Mouse (Mus musculus): Measurements from ENCODE around the gene Ttyh1. TPM values are rescaled to one million over a fixed set of nuclear protein-coding genes. Genes with fewer than 3 reads are reported as not detected.
A peak's percentile ranks its signal among the peaks of the same experiment; 100 is the strongest.

The Ttyh1 gene
- polyA plus RNA-seq (2015; fragmentation: Nextera tagmentation; extraction: Ambion mirVana): 158 and 181 TPM in 2 replicates

DNA sequence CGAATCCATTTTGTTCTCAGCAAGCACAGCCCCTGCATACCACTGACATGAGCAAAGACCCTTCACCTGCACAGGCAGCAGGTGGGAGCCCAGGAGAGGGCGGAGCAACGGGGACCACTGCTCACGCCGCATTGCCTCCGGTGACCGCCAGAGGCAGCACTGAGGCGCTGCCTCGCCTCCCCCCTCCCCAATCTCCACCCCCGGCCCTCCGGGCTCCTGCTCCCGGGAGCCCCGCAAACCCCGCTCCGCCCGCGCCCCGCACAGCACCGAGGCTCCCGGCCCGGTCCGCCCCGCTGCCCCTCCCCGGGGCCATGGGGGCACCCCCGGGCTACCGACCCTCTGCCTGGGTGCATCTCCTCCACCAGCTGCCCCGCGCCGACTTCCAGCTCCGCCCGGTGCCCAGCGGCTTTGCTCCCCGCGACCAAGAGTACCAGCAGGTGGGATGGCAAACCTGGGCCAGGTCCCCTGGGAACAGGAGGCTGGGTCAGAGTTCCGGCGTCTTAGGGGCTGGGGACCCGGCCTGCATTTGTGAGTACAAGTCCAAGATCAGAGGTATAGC, at the start of gene Ttyh1:
Ttyh1 (plus strand) TSS at position 65 of the 559 bp plus-strand sequence.
- peak; percentile 16; the same call in 1 of the 2 replicates for ATAC-seq (ENCODE audit: low FRiP score, low read depth)
- Histone ChIP-seq H3K9ac (peak within 1 kb of the TSS; percentile 69), H3K4me3 (peak within 1 kb of the TSS; percentile 55), H3K27ac (replicated peaks) (peak within 1 kb of the TSS; percentile 82), H3K4me1 (replicated peaks) (peaks cover 45% of the 10 kb centered on the region), H3K9me3 (no peaks in the 10 kb centered on the region), H3K27me3 (no peaks in the 10 kb centered on the region), H3K36me3 (no peaks in the 10 kb centered on the region), H3K4me2 (peak within 1 kb of the TSS; percentile 61)
- WGBS: 1% methylated on average over 33 of the region's 37 CpGs

DNA sequence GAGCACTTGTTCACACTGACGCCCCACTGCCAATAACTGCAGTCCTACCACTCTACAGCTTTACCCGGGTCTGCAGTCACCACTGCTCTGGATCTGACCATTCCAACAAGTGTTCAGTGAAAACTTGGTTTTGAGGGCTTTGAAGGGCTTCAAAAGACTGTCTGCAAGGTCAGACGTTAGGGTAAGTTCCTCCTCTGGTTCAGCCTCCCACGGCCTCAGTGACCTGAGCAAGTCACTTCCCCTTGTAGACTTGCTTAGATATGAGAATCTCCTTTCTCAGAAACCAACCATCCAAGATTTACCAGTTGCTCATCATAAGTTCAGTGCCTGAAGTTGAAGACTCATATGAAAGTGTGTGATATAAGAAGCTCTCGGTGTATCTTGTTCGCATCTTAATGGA, 48.1 kb upstream of the Ttyh1 start:
- Histone ChIP-seq H3K27me3 (no peaks in the 10 kb centered on the region), H3K36me3 (no peaks in the 10 kb centered on the region), H3K9ac (no peak overlapping the region), H3K9me3 (no peaks in the 10 kb centered on the region), H3K27ac (replicated peaks) (no peak overlapping the region), H3K4me1 (replicated peaks) (no peaks in the 10 kb centered on the region), H3K4me2 (no peak overlapping the region), H3K4me3 (no peak overlapping the region)
- 87% methylated on average over 6 of the region's 6 CpGs for WGBS
- no peak for ATAC-seq (ENCODE audit: low FRiP score, low read depth)

DNA sequence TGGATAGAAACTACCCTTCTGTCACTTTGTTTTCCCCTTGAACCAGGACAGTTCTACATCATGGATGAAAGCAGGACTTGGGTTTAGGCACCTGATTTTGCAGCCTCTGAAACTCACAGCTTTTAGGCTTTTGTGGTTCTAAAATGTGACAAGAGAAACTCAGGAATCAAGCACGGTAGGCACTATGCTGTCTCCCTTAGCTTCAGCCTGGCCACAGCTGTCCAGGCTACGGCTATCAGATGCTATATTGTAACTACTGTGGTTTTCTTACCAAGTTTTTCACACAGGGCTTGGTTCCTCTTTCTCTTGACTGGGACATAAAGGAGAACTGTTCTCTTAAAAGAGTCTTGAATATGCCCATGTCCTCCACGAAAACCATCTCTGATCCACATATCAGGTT, 46.1 kb upstream of the Ttyh1 start:
- no peak overlapping the region for H3K27ac ChIP-seq (replicated peaks)
- no peaks in the 10 kb centered on the region for H3K36me3 ChIP-seq
- no peak overlapping the region for H3K4me3 ChIP-seq
- no peak overlapping the region for H3K4me2 ChIP-seq
- H3K4me1 ChIP-seq (replicated peaks): no peaks in the 10 kb centered on the region
- no peaks in the 10 kb centered on the region for H3K27me3 ChIP-seq
- ATAC-seq (ENCODE audit: low FRiP score, low read depth): no peak
- H3K9ac ChIP-seq: no peak overlapping the region
- H3K9me3 ChIP-seq: no peaks in the 10 kb centered on the region
- 78% methylated on average over 3 of the region's 3 CpGs for WGBS

DNA sequence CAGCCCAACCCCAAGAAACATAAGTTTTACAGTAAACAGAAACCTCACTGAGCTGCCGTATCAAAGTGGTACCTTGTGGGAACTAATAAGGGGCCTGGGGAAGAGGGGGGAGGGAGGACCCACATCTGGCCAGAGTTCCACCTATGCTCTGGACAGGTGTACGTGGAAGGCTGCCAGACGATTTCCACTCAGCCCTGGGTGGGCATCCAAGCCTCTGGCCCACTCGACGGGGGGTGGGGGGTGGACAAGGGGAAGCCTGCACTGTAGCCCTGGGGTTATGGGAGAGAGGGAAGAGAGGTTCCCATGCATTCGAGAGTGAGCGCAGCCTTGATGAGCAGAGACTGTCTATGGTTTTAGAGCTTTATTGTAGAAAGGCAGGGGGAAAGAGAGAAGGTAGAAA, 39.7 kb upstream of the Ttyh1 start:
- H3K27ac ChIP-seq (replicated peaks): no peak overlapping the region
- no peaks in the 10 kb centered on the region for H3K9me3 ChIP-seq
- H3K4me1 ChIP-seq (replicated peaks): no peaks in the 10 kb centered on the region
- no peaks in the 10 kb centered on the region for H3K36me3 ChIP-seq
- H3K9ac ChIP-seq: no peak overlapping the region
- 90% methylated on average over 7 of the region's 7 CpGs for WGBS
- H3K27me3 ChIP-seq: no peaks in the 10 kb centered on the region
- no peak for ATAC-seq (ENCODE audit: low FRiP score, low read depth)
- H3K4me3 ChIP-seq: no peak overlapping the region
- H3K4me2 ChIP-seq: no peak overlapping the region

DNA sequence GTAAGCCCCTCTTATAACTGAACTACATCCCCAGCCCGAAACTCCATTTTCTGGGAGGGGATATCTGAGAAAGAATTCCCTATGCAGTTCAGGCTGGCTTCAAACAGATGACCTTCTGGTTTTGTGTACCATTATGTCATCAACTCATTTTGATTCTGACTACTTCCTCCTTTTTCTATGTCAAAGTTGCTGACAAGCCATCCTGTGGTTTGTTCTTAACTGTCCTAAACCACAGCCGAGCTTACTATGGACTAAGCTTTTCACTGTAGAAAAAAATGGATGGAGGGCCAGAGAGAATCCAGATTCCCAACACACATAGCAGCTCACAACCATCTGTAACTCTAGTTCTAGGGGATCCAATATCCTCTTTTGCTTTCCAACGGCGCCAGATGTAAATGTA, 38.7 kb upstream of the Ttyh1 start:
- Histone ChIP-seq H3K4me2 (no peak overlapping the region), H3K27me3 (no peaks in the 10 kb centered on the region), H3K27ac (replicated peaks) (no peak overlapping the region), H3K4me1 (replicated peaks) (no peaks in the 10 kb centered on the region), H3K4me3 (no peak overlapping the region), H3K9me3 (no peaks in the 10 kb centered on the region), H3K36me3 (no peaks in the 10 kb centered on the region), H3K9ac (no peak overlapping the region)
- WGBS: 91% methylated on average over 4 of the region's 4 CpGs
- no peak for ATAC-seq (ENCODE audit: low FRiP score, low read depth)

DNA sequence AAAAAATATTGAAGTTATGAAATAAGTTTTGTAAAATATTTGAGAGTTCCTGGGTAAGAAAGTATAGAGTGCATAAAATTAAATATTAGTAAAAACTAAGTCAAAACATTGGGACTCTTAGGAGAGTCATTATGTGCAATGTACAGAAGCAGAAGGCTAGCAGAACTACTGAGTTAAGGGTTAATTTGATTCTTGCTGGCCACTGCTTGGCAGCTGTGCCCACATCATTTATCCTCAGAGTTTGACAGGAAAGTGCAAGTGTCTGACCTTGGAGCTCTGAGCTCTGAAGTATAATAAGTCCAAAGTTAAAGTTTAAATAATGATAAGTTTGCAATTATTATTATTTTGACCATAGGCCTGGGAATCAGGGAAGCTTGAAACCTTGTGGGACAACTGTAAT, 37.5 kb upstream of the Ttyh1 start:
- ATAC-seq (ENCODE audit: low FRiP score, low read depth): no peak
- H3K4me3 ChIP-seq: no peak overlapping the region
- no peak overlapping the region for H3K27ac ChIP-seq (replicated peaks)
- no peak overlapping the region for H3K4me2 ChIP-seq
- H3K36me3 ChIP-seq: no peaks in the 10 kb centered on the region
- no peaks in the 10 kb centered on the region for H3K9me3 ChIP-seq
- H3K27me3 ChIP-seq: no peaks in the 10 kb centered on the region
- H3K4me1 ChIP-seq (replicated peaks): no peaks in the 10 kb centered on the region
- H3K9ac ChIP-seq: no peak overlapping the region

DNA sequence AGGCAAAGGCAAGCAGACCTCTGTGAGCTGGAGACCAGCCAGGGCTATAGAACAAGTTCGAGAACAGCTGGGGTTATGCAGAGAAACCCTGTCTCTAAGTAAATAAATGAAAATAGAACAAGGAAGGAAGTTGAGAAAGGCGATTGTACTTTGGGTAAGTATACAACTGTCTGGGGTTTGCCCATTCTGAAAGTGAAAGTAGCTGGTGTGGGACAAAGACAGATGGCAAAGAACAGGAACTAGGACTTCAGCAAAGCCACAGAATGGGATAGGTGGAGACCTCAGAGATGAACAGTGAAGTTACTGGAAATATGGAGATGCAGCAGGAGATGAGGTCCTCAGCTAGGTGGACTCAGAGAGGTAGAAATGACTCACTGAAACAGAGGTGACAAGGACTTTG, 36.4 kb upstream of the Ttyh1 start:
- ATAC-seq (ENCODE audit: low FRiP score, low read depth): no peak
- Histone ChIP-seq H3K4me2 (no peak overlapping the region), H3K27ac (replicated peaks) (no peak overlapping the region), H3K9me3 (no peaks in the 10 kb centered on the region), H3K27me3 (no peaks in the 10 kb centered on the region), H3K9ac (no peak overlapping the region), H3K4me1 (replicated peaks) (no peaks in the 10 kb centered on the region), H3K4me3 (no peak overlapping the region), H3K36me3 (no peaks in the 10 kb centered on the region)
- WGBS: 57% methylated on average over 2 of the region's 2 CpGs

DNA sequence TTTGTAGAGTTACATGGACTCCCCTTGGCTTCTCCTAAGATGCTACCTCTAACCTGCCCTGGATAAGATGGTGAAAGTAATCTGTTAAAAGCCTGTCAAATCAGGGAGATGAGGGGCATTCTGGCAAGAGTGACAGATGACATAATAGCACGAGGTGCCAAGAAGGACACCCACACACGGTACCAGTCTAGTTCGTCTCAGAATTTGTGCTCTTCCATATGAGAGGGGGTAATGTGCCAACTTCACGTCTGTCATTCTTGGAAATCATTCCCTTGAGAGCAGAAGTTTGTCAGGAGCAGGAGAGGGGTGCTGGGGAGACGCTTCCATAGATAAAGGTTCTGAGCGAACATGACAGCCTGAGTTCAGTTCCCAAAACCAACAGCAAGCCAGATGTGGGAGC, 35.0 kb upstream of the Ttyh1 start:
- Histone ChIP-seq H3K4me3 (no peak overlapping the region), H3K27ac (replicated peaks) (no peak overlapping the region), H3K9ac (no peak overlapping the region), H3K9me3 (no peaks in the 10 kb centered on the region), H3K4me2 (no peak overlapping the region), H3K27me3 (no peaks in the 10 kb centered on the region), H3K4me1 (replicated peaks) (no peaks in the 10 kb centered on the region), H3K36me3 (no peaks in the 10 kb centered on the region)
- whole genome bisulfite sequencing: 78% methylated on average over 6 of the region's 6 CpGs
- no peak for ATAC-seq (ENCODE audit: low FRiP score, low read depth)

DNA sequence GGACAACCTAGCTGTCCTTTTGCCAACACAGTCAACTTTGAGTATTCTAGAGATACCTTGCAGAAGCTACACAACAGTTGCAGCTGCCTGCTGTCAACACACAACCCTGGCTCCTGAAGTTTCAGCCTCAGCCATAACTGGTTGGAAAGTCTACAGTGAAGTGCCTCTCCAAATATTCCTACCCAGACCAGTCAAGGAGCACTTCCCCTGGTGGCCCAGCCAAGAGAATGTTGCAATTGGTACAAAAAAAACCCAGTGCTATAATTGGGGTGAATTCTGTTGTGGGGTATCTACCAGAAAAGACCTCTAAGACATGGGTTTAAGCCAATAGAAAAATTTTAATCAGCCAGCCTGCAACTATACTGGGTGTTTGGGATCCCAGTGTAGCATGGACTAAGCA, 33.6 kb upstream of the Ttyh1 start:
- H3K36me3 ChIP-seq: no peaks in the 10 kb centered on the region
- ATAC-seq (ENCODE audit: low FRiP score, low read depth): no peak
- H3K4me1 ChIP-seq (replicated peaks): no peaks in the 10 kb centered on the region
- no peak overlapping the region for H3K9ac ChIP-seq
- H3K4me3 ChIP-seq: no peak overlapping the region
- no peak overlapping the region for H3K4me2 ChIP-seq
- no peaks in the 10 kb centered on the region for H3K27me3 ChIP-seq
- no peaks in the 10 kb centered on the region for H3K9me3 ChIP-seq
- no peak overlapping the region for H3K27ac ChIP-seq (replicated peaks)

DNA sequence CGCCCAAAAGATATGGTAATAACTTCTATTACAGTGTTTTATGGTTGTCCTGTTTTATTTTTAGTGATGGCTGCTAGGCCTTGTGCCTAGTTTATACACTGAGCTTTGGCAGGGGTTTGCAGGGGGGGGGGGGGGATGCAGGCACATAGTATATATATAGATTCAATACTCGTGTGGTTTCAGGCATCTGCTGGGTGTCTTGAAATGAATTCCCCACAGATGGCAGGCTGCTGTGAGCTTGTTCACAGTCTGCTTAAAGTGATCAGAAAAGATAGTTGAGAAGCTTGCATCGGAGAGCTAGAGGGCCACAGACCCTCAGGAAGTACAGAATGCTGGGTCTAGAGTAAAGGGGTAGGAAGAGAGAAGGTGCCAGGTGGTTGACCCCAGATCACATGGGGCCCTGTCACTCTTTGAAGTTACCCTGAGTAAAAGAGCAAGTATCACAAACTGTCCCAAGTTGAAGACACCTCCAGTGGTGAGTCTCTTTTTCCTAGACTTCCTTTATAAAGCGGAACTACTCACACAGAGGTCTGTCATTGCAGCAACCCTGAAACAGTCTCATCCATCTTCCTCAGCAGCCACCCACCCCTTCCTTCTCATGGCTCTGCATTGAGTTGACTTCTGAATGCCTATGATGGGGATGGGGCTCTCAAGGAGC, 31.8 kb upstream of the Ttyh1 start:
- H3K36me3 ChIP-seq: no peaks in the 10 kb centered on the region
- H3K4me2 ChIP-seq: no peak overlapping the region
- no peaks in the 10 kb centered on the region for H3K4me1 ChIP-seq (replicated peaks)
- H3K27ac ChIP-seq (replicated peaks): no peak overlapping the region
- WGBS: 81% methylated on average over 4 of the region's 4 CpGs
- no peak for ATAC-seq (ENCODE audit: low FRiP score, low read depth)
- H3K9ac ChIP-seq: no peak overlapping the region
- no peak overlapping the region for H3K4me3 ChIP-seq
- H3K9me3 ChIP-seq: no peaks in the 10 kb centered on the region
- H3K27me3 ChIP-seq: no peaks in the 10 kb centered on the region

DNA sequence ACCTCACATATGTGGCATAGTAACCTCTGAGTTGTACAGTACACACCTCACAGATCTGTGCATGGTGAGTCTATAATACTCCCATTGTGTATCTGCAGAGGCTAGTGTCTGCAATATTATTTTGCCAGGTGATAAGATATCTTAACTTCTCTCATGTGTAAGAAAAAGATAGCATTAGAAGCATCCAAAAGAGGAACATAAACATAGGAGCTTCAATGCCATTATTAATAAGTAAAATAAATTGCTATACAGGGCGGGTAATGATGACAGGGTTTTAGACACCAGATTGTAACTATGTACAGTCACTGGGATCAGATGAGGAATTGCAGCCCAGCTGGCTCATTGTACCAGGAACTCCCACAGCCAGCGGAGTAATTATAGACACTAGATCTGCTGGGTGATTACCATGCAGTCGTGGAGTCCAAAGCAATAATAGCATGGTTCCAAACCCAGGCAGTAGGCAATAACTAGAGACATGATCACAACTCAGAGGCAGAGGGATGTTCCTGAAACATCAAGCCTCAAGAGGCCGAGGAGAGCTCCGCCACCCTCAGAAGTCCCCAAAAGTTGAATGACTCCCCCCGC, 31.2 kb upstream of the Ttyh1 start:
- no peak overlapping the region for H3K27ac ChIP-seq (replicated peaks)
- no peaks in the 10 kb centered on the region for H3K36me3 ChIP-seq
- H3K9ac ChIP-seq: no peak overlapping the region
- no peaks in the 10 kb centered on the region for H3K4me1 ChIP-seq (replicated peaks)
- no peak overlapping the region for H3K4me3 ChIP-seq
- H3K9me3 ChIP-seq: no peaks in the 10 kb centered on the region
- no peak for ATAC-seq (ENCODE audit: low FRiP score, low read depth)
- H3K27me3 ChIP-seq: no peaks in the 10 kb centered on the region
- H3K4me2 ChIP-seq: no peak overlapping the region
- 86% methylated on average over 6 of the region's 6 CpGs for WGBS

DNA sequence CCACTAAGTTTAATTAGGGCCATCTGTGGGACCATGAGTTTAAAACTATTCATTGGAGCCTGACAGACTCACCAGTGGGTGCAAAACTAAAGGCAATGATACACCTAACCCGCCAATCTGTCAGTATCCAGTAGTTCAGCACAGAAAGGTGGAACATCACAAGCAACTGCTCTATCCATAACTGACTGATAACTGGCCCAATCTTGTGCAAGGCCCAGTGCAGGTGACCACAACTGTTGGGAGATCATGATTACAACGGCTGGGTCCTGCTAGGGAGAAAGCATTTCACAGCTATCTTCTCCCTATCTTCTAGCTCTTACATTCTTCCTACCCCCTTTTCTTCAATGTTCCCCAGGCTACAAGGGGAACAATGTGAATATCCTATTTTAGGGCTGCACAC, 30.5 kb upstream of the Ttyh1 start:
- Histone ChIP-seq H3K9ac (no peak overlapping the region), H3K36me3 (no peaks in the 10 kb centered on the region), H3K9me3 (no peaks in the 10 kb centered on the region), H3K4me3 (no peak overlapping the region), H3K27ac (replicated peaks) (no peak overlapping the region), H3K4me1 (replicated peaks) (no peaks in the 10 kb centered on the region), H3K4me2 (no peak overlapping the region), H3K27me3 (no peaks in the 10 kb centered on the region)
- ATAC-seq (ENCODE audit: low FRiP score, low read depth): no peak
- WGBS: 86% methylated on average over 2 of the region's 2 CpGs

DNA sequence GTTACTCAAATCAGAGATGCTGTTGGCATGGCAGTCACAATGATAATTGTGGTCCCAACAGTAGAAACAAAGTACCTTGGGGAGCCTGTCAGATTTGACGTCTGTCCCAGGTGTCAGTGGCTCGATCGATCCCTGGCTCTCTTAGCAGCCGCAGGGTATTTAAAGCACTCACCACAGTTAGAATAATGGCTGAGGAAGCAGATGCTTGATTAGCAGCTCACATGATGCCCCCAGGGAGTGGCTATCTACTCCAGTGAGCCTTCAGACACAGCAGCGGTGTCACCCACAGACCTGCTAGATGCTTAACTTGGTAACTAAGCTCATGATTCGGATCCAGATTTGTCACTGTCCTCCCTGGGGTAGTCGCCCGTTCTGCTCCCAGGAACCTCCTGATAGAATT, 28.0 kb upstream of the Ttyh1 start:
- Histone ChIP-seq H3K4me2 (no peak overlapping the region), H3K36me3 (no peaks in the 10 kb centered on the region), H3K4me3 (no peak overlapping the region), H3K4me1 (replicated peaks) (no peaks in the 10 kb centered on the region), H3K27me3 (no peaks in the 10 kb centered on the region), H3K27ac (replicated peaks) (no peak overlapping the region), H3K9me3 (no peaks in the 10 kb centered on the region), H3K9ac (no peak overlapping the region)
- 51% methylated on average over 8 of the region's 8 CpGs for WGBS
- ATAC-seq (ENCODE audit: low FRiP score, low read depth): no peak
